Mouse (Mus musculus): ENCODE data around the gene Psma3.

Psma3 gene

GRCm38 (mm10) chr12:70974441-70975266 is at the start of gene Psma3:
Gene Psma3 (plus strand): TSS chr12:70974621.
- DNase-seq, result peak; percentile 89 to 91

DNA sequence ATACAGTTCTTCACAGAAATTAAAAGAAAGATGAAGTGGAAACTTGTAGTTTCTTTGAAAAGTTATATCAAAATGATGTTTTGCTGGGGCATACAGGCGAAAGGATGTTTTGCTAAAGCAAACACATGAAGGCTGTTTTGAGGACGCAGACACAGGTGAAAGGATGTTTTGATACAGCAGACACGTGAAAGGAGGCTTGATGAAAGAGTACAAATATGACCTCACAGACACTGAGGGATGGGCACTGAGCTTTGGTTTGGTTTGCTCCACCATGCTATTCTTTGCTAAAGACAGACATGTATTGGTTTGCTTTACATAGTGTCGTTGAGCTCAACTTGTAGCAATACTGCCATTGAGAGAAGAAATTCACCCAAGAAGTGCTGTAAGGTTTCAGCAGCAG is 44.6 kb upstream of the Psma3 start:
- DNase-seq, result no peak

DNA sequence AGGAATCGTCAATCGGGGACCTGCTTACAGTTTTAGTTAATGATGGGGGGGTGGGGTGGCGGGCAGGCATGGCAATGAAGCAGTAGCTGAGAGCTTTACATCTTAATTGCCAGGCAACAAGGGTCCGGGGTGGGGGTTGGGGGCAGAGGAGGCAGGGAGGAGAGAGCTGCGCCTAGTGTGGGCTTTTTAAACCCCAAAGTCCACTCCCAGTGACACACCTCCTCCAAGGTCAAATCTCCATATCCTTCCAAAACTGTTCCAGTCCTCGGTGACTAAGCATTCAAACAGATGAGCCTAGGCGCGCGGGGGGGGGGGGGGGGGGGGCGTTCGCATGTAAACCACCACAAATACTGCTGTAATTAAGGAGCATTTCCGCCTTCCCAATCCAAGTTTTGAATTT is 37.3 kb upstream of the Psma3 start:
- DNase-seq, result peak in 1 of 2 experiments; percentile 10

DNA sequence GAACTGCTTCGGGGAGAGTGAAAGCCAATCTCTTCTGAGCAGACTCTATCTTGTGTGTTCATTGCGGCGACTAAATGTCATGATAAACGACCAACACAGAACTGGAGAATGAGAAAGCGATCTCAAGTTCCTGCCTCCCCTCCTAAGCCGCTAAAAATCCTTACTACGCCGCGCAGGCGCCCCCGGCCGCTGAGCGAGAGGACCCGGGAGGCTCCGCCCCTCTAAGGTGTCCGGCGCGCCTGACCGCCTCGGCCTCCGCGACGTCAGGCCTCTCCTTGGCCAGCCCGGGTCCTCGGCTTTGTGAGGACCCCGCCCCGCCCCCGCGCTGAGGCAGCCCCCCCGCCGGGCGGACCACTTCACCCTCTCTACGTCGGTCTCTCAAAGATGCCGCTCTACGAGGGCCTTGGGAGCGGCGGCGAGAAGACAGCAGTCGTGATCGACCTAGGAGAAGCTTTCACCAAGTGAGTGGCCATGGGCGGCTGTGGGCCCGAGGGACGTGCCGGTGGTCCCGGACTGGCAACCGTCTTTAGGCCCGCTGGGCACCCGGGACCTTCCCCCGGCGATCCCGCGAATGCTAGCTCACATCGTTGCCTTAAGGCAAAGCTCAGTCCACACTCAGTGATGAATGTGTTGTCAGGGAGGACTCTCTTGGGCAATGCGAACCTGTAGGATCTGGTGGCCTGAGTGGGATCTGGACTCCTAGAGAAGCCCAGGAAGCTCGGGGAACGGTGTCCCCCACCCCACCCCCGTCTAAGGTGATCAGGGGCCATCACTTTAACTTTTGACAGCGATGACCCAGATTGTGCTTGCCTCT is 36.6 kb upstream of the Psma3 start, which contains the start of gene Actr10:
TSS of gene Actr10 (plus strand) at position 287 of the 814 bp plus-strand sequence.
- peak; percentile 89 to 94 for DNase-seq

DNA sequence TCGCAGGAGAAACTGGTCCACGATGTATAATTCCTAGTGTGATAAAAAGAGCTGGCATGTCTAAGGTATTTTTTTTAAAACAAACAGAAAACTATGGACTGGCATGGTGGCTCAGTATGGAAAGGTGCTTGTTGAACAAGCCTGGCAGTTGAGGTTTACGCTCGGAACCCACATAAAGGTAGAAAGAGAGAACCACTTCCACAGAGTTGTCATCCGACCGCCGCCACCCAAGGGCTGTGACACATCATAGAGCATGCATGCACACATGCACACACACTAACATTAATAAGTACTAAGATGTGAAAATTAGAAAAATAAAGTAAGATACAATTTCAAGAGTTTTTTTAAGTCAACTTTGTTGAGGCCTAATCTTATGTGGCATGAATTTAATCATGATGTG is 33.6 kb upstream of the Psma3 start:
- no peak for DNase-seq

DNA sequence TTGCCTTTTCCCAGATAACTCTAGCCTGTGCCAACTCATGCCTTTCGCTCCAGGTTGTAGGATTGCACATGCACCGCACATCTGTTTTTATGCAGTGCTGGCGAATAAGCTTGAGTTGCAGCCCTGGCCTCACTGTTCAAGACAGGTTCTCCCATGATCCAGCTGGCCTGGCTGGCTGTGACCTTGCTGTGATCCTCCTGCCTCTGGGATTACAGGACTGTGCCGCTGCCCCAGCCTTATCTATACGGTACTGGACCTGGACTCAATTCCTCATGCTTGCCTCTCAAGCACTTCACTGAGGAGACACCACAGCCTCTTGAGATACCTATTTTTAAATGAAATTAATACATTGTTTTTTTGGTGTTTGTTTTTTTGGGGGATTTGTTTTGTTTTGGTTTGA is 30.2 kb upstream of the Psma3 start:
- DNase-seq, result no peak

DNA sequence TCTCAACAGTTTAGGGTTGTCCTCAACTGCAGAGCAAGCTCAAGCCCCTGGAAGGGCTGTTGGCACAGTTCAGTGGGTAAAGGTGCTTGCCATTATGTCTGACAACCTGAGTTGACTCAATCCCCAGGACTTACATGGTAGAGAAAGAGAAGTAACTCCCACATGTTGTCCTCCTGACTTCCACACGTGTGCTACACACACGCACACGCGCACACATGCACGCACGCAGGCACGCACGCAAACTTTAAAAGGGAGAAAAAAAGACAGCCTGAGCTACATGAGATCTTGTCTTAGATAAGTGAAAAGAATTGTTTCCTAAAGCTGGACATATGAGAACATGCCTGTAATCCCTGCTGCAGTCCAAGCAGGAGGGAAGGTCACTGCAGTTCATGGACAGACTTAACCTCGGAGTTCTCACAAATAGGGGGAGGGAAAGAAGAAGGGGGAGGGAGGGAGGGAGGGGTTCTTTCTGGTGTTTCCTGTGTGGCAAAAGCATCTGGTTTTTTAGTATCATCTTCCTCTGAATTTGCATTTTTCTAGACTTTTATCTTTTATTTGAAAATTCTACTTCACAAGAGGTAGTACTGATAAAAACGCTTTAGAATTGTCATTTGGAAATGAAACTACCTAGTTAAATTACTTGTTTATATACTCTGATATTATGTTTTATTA is 27.7 kb upstream of the Psma3 start:
- DNase-seq, result no peak

- DNase-seq, result no peak
These were observed 15.8 kb upstream of the Psma3 start for GRCm38 (mm10) chr12:70958640-70959039.

DNA sequence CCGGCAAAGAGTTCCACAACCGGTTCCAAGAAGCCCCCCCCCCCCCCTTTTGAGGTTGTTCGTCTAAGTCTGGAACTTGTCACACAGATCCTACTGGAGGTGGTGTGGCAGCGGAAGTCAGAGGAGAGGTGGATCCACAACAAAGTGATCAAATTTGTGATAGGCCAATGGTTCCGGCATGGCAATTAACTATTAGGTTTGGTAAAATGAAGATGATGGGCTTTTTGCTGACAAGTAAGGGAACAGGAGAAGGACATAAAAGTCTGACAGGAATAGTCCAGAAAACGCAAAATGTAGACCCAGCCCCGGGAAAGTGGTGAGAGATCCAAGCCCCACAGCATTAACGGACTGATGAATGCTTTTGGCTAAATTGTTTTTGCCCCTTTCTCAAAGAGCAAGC is 6.8 kb upstream of the Psma3 start:
- DNase-seq, result no peak

- DNase-seq, result peak; percentile 80
These were observed 6.2 kb upstream of the Psma3 start for GRCm38 (mm10) chr12:70968141-70968790.

DNA sequence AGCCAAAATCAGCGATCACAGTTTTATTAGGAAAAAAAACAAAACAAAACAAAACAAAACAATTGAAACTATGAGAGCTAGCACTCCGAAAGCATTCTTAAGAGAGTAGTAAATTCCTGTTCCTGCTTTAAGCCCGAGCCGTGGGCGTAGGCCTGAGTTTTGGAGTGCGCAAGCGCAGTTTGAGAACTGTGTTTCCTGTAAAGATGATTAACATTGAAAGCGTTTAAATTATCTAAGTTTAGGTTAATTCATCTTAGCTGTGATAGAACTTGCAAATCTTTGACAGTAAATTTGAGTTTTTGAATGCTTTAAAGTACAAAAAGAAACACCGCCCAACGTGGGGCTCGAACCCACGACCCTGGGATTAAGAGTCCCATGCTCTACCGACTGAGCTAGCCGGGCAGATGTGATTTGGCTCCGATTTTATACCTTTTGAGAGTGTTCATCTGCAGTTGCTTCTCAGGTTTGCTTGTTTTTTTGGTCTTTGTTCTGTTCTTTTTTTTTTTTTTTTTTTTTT is 5.6 kb upstream of the Psma3 start:
- DNase-seq, result peak; percentile 76 to 90

DNA sequence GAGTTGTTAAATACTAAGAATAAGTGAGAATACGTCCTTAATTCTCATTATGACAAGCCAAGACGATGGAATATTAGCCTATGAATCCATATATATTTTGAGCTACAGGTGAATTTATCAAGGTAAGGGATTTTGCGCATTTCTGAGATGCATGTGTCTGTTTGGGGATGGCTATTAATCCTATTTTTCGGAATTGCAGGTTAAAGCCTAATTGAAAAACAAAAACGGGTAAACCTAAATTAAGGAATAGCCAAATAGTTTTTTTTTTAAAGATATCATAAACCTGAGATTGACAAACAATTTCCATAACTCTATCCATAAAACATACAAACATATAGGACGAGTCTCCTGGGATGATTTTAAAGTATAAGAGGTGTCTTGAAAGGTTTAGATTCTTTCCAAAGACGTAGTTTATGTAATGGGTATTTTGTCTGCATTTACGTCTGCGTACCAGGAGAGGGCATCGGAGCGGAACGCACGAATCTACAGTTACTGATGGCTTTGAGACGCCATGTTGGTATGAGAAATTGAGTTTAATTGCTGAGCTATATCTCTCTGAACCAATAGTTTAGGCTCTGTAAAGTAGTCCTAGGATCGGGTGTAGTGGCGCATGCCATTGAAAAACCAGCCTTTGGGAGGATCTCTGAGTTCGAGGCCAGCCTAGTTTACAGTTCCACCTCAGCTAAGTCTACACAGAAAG is 4.8 kb upstream of the Psma3 start:
- peak; percentile 53 to 69 for DNase-seq

DNA sequence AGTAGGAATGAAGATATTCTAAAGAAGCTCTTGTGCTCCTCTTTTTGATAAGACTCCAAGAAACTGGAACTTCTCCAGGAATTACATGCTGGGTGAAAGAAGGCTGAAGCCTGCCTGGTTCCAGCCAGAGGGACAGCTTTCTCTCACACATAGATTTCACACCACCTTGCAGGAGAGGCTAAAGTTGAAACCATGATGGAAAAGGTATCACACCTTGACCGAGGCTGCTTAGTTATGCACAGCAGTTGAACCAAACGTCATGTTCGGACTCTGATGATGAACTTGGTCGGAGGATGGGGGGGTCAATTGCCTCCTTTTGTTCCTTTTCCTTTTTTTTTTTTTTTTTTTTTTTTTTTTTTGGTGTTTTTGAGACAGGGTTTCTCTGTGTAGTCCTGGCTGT is 590 bp upstream of the Psma3 start:
- no peak for DNase-seq

DNA sequence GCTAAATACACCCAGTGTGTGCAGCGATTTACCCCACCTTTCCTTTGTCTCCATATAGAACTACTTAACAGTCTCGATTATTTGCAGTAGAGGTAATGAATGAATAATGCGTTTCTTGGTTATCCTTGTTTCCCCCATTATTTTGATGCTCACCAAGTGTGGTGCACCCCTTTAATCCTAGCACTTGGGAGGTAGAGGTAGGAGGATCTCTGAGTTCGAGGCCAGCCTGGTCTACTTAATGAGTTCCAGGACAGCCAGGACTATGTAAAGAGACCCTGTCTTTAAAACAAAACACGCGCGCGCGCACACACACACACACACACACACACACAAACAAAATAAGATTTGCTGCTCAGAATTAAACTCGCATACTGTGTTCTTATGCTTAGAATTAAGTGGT is 985 bp downstream of the Psma3 start:
- no peak for DNase-seq

GRCm38 (mm10) chr12:70975891-70976290 is 1.5 kb downstream of the Psma3 start:
- no peak for DNase-seq

- DNase-seq, result no peak
These were observed 3.9 kb downstream of the Psma3 start for GRCm38 (mm10) chr12:70978345-70978744.

- DNase-seq, result no peak
These were observed 10.6 kb downstream of the Psma3 start for GRCm38 (mm10) chr12:70984855-70985550.

DNA sequence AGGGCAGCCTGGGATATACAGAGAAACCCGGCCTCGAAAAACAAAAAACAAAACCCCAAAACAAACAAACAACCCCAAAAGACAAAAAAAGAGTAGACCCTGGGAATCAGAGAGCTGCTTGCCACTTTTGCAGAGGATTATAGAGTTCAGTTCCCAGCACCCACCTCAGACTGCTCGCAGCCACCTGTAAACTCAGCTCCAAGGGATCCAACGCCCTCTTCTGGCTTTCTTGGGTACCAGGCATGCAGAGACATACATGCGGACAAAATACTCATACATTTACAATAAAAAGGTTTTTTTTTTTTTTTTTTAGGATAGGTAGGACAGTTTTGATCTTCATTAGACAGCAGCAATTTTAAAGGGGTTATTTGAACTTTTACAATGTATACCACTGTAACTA is 22.8 kb downstream of the Psma3 start:
- DNase-seq, result no peak

- no peak for DNase-seq
These were observed 25.0 kb downstream of the Psma3 start for GRCm38 (mm10) chr12:70999423-70999903.

GRCm38 (mm10) chr12:71000344-71000743 is 25.9 kb downstream of the Psma3 start:
- DNase-seq, result no peak

GRCm38 (mm10) chr12:71001456-71001855 is 27.0 kb downstream of the Psma3 start:
- no peak for DNase-seq

Data from cerebellum, postnatal 36 days (tissue).